Mouse (Mus musculus) cerebellum, adult 18-20 months (tissue): Measurements from ENCODE around the gene Shroom4.
A peak's percentile ranks its signal among the peaks of the same experiment; 100 is the strongest.

Experiments used
- DNase-seq, 2 experiments: peaks; one replicate each; pipeline ENCODE4 v3.0.0; 2021

The Shroom4 gene

DNA sequence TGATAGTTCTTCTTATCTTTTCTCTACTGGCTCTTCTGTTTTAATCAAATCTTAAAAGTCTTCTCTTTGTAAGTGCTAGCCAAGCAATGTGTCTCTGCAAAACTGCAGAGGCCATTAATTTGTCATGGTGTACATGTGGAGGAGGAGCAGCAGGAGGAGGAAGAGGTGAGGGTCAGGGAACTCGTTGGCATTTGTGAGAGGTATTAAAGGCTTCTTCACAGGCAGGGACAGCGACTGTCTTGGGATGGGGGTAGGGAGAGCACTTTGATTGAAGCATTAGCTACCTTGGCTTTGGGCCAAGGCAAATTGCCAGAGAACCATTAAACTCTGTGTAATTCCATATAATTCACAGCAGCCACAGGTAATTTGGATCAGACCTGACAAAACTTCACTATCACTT lies 96.7 kb downstream of the Shroom4 start:
- DNase-seq: no peak

DNA sequence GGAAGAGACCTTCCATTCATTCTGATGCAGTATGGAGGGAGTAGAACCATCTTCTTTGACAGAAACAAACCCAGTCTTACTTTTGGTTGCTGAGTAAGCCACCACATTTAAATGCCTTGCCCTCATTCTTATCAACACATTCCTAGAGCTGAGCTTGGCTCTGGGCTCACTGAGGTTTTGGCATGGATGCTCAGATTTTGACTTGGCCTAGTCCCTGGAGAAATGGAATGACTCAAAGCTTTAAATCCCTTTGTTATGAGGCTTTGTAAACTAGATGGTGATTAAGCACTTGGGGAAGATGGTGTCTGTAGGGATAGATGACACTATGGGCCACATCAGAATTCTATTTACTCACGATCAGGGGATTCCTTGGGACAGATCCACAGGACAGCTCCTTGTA lies 102.2 kb downstream of the Shroom4 start:
- DNase-seq: no peak

DNA sequence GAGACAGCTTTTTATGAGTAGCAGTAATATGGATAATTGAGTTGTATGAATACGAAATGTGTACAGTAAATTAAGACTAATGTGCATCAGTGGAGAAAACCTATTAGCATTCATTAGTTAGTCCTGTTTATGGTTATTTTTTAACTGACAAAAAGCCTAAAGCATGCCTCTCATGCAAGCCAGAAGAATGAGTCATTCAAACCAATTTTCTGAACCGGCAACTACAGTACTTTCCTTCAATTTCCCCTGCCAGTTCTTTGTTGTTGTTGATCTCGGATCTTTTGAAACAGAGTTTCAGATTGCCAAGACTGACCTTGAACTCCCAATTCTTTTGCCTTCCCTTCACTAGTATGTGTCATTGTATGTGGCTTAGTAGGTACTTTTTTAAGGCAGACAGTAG lies 117.6 kb downstream of the Shroom4 start:
- DNase-seq: no peak

DNA sequence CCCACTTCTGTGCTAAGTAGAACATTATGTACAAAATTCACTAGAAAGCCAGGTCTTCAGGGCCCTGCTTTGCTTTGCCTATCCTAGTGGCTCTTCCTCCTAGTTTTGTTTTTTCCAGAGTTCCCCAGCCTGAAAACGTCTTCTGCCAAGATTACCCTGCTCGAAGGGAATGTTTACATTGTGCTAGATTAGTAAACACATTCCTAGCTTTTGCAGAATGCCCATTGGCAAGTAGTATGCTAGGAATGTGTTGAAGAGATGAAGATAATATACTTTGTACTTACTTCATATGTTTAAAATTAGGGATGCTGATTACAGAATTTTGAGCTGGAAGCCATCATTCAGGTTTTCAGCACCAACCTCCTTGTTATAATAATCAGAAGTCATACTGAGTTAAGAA lies 118.8 kb downstream of the Shroom4 start:
- no peak for DNase-seq

DNA sequence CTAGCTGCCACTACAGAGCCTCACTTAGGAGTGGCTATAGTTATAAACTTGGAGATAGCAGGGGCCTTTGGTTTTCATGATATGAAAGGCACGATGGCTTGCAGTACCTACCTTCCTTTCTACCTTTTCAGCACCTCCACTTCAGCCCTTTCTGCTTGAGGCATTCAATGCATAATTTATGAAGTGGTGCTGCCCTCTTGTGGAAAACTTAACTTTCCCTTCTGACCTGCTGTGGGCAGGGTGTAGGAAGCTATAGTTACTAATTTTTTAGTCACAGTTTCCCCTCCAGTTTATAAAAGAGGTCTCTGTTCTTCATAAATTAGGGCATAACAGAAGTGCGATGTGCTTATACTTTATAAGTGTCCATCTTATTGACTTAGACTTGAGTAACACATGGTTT lies 123.3 kb downstream of the Shroom4 start:
- DNase-seq: peak in 1 of 2 experiments; percentile 1

DNA sequence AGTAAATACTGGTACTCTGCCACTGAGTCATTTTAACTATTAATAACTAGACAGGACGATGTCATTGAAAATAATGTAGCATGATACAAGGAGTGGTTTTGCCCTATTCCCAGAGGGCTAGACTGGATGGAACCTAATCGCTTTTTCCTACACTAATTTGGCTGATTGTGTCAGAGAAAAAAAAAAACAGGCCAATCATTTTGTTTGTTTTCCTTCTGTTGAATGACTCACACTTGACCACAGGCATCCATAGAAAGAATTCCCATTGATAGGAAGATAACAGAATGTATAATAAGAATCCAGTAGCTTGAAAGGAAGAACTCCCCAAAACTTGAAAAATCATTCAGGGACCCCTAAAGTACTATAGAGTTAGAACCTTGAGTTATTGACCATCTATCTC lies 137.0 kb downstream of the Shroom4 start:
- no peak for DNase-seq

DNA sequence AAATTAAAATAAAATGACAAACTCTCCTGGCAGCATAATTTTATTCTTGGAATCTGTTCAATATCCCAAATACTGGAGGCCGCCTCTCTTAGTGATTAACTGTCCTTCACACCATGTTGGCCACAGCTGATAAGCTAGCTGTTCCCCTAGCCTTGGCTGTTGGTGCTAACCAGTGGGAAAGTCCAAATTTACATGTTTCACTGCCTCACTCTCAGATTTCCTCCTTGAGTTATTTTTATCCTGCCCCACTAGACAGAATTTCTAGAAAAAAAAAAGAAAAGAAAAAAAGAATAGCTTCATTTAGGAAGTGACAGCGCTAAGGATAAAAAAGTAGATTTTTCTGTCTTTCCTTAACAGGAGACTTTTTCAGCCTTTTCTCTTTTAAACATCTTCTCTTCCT lies 138.0 kb downstream of the Shroom4 start:
- DNase-seq: no peak

DNA sequence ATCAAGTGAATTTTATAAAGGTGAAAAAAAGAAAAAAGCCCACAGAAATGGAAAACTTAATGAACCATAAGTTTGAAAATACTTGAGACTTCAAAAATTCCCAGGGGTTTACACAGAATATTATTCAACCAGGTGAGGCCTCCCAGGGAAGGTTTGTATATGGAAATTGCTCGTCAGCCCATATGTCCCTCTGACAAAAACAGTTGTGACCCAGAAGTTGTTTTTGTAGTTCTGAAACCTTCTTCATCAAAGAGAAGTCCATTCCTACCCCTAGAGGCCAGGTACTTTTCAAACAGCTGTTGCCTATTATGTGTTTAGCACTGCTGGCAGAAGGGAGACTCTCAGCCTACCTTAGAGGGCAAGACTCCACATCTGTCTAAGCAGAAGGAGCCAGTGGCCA lies 165.4 kb downstream of the Shroom4 start:
- no peak for DNase-seq

DNA sequence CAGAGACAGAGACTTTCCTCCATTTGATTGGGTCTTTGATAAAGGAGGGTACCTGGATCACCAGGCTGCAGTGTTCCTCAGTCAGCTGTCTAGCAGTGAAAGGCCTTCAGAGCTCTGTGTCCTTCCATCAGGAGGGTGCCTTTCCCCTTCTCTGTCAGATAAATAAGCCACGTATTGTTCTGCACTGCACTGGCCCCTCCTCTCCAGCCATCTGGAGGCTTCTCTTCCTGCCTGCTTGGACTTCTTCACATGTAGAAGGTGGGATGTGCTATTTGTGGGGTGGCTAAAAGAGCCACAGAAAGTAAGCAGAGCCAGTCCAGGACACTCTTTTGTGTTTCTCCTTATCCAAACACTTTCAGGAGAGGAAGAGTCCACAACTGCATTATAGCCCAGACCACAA lies 174.9 kb downstream of the Shroom4 start:
- DNase-seq: no peak

DNA sequence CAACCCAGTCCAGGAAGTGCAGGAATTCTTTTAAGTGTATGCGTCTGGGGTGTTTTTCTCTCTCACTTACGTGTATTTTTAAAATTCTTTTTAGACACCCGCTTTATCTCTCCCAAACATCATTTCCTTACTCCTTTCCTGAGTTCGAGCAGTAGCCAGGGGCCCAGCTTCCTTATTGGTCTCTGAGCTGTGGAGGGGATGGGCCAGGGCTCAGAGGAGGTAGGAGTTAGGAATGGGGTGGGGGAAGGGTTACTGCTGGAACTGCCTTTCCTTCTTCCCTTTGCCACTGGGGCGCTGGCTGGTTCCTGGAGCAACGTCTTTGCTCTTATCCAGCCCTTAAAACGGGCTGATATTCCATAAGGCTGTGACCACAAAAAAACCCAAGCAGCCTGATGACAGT lies 177.3 kb downstream of the Shroom4 start:
- DNase-seq: no peak

DNA sequence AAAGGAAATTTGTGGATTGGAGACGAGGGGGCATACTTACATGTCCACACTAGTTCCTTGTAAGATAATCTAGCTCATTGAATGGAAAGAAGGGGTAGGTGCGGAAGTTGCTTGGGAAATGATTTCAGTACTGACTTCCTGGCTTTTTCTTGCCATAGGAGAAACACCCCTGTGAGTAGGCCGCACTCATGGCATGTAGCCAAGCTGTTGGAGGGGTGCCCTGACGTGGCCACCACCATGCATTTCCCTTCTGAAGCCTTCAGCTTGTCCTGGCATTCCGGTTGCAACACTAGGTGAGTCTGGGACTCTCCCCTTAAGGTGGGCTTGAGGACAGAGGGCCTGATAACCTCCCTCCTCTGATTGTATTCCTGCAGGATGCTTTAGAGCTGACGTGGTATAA lies 181.0 kb downstream of the Shroom4 start:
- DNase-seq: no peak

DNA sequence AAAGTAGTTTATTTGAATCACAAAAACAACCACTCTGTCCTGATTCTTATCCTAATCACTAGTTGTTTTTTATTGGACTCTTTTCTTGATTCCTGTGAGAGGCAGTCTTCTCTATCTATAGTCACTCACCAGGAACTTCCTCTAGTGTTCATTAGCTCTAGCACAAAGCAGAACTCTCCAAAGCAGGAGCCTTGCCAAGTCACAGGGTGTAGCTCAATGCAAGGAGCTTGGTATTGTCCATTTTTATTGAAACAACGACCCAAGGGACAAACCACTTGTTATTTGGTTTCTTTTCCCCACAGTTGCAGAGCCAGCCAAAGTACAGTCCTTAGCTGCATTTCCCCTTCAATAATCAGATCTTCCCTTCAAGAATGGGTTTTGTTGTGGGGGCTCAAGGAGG lies 181.5 kb downstream of the Shroom4 start:
- no peak for DNase-seq

DNA sequence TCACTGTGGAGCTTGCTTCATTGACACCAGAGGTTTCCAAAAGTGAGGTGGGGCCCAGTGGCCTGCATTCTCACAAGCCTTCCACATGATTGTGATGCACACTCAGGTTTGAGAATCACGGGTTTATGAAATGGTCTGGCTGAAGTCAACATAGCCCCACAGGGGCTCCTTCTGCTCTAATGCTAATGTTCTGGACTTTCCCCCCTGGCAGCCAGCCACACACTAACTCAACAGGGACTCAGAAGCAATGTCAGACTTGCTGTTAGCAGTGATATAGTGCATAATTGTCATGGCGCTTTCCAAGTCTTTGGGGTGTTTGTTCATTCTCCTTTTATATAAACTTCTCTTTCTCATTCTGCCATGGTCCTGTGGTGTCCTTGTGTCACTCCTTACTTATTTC lies 183.0 kb downstream of the Shroom4 start:
- no peak for DNase-seq

DNA sequence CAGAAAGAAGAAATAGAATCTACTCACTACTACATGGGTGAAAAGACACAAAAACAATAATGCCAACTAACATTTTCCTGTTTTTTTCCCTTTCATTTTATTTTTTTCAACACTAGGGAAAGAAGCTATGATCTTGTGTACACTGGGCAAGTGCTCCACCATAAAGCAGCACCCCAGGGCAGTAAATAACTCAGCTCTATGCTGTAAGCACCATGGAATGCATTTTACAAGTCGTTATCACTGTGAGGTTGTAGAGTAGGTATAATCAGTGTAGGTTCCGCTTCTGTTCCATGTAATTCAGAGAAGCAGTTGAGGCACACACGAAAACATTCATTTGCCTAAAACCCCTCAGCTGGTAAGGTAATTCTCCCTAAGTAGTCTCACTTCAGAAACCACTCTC lies 194.5 kb downstream of the Shroom4 start:
- DNase-seq: no peak

DNA sequence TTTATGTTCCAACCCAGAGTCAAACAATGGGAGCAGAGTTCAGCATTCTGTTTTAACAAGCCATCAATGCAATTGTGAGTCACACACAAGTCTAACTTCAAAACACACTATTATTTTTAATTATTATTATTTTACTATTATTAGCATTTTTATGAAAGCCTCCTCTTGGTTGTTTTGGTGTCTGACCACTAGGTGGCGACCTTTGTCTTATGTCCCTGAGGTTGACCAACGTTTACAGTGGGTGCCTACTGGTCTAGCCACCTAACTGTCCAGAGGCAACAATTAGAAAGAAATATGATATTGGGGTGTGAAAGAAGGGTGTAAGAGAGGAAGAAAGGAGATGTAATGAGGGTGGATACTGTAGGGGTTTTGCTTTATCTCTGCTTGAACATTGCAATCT lies 254.4 kb downstream of the Shroom4 start:
- DNase-seq: peak in 1 of 2 experiments; percentile 5

DNA sequence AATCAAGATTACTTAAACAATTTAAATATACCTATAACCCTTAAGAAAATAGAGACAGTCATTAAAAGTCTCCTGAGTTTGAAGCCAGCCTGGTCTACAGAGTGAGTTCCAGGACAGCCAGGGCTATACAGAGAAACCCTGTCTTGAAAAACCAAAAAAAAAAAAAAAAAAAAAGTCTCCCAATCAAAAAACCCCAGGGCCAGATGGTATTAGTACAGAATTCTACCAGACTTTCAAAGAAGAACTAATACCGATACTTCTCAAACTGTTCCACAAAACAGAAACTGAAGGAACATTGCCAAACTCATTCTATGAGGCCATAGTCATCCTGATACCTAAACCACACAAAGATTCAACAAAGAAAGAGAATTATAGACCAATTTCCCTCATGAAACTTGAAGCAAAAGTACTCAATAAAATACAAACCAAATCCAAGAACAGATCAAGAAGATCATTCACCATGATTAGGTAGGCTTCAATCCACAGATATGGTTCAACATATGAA lies 259.2 kb downstream of the Shroom4 start:
- no peak for DNase-seq
